Mouse (Mus musculus) myocyte (in vitro differentiated cells): ENCODE data around the gene Irgc1.

Experiments used
- CEBPB ChIP-seq: IDR thresholded peaks from 2 replicates; pipeline ENCODE4 v1.6.1; 2011; ENCODE audit warnings: mild to moderate bottlenecking, moderate library complexity; ENCODE audit not compliant: poor library complexity, insufficient read depth, severe bottlenecking
- E2F4 ChIP-seq: IDR thresholded peaks from one replicate; pipeline ENCODE4 v1.6.1; 2011; ENCODE audit warnings: mild to moderate bottlenecking, control low read depth, moderate library complexity; ENCODE audit not compliant: insufficient read depth
- MAX ChIP-seq: IDR thresholded peaks from one replicate; pipeline ENCODE4 v1.6.1; 2011; ENCODE audit warnings: low read depth, mild to moderate bottlenecking, control low read depth
- MYOD1 ChIP-seq, 3 experiments: IDR thresholded peaks; one replicate each; pipeline ENCODE4 v1.6.1; 2011; ENCODE audit warnings: control low read depth in 2 of 3, low read depth in 2 of 3, mild to moderate bottlenecking in 2 of 3, moderate library complexity in 1 of 3; ENCODE audit not compliant: insufficient read length in 2 of 3, control insufficient read depth in 1 of 3
- POLR2A ChIP-seq: IDR thresholded peaks from one replicate; pipeline ENCODE4 v1.6.1; 2011; ENCODE audit warnings: low read depth, mild to moderate bottlenecking, control low read depth, moderate library complexity; ENCODE audit not compliant: insufficient read length

DNA sequence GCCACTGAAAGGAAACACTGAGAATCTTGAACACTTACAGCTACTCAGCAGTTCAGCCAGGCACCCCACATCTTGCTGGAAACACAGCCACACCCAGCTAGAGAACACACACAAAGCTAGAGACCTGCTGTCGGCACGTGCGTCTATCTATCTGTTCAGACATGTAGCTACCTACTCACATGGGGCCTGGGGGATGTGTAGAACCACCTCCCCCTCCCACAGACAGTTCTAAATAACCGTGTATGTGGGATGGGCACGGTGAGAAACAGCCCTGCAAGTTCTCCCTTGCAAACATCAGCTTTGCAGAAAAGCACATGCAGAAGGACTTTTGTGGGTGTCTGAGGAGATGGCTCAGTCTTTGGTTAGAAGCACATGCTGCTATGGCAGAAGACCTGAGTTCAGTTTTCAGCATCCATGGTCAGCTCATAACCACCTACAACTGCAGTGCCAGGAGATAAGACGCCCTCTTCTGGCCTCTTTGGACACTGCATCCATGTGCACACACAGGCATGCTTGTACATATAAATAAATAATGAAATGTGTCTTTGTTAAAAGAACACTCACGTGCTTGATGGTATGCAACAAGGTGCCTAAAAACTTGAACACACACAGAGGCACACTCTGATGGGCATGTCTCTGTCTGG lies 5.3 kb downstream of the Irgc1 start:
- no peak for TF ChIP-seq POLR2A
- no peak for TF ChIP-seq CEBPB
- TF ChIP-seq MYOD1 (IDR thresholded peaks at IDR 0.05; ENCODE audit: control insufficient read depth in 1 of 3, insufficient read length in 2 of 3, low read depth in 2 of 3): no peak
- no peak for TF ChIP-seq MAX
- no peak for TF ChIP-seq E2F4
